Mouse (Mus musculus) NIH3T3 (cell line): ENCODE measurements at regions not wholly inside any gene's neighbourhood (a gene's known extent, or its start where the extent isn't known, plus 50 kb on each side); places are given as distances from the start of the nearest gene placed in this dataset.

ENCODE experiments used
- DNase-seq: peaks from one replicate; pipeline ENCODE4 v3.0.0-alpha.2; 2012; ENCODE audit warnings: low read depth

- DNase-seq: no peak
These were observed 186.6 kb upstream of the Sp8 start for GRCm38 (mm10) chr12:118659240-118660120.

- DNase-seq: no peak
These were observed 195.5 kb upstream of the Sp8 start for GRCm38 (mm10) chr12:118650483-118651160.

GRCm38 (mm10) chr12:118649323-118649973, 196.7 kb upstream of the Sp8 start:
- DNase-seq: no peak

GRCm38 (mm10) chr12:118648673-118649072, 197.5 kb upstream of the Sp8 start:
- no peak for DNase-seq

- no peak for DNase-seq
These were observed 198.7 kb upstream of the Sp8 start for GRCm38 (mm10) chr12:118647270-118648042.

GRCm38 (mm10) chr12:118640925-118641324, 205.2 kb upstream of the Sp8 start:
- no peak for DNase-seq

- DNase-seq: no peak
These were observed 208.9 kb upstream of the Sp8 start for GRCm38 (mm10) chr12:118637214-118637613.

- peak; percentile 55 for DNase-seq
These were observed 210.7 kb upstream of the Sp8 start for GRCm38 (mm10) chr12:118635456-118635855.

- DNase-seq: peak; percentile 37
These were observed 215.8 kb upstream of the Sp8 start for GRCm38 (mm10) chr12:118630373-118630772.

- DNase-seq: no peak
These were observed 224.2 kb upstream of the Sp8 start for GRCm38 (mm10) chr12:118621697-118622485.

- peak; percentile 12 for DNase-seq
These were observed 225.1 kb upstream of the Sp8 start for GRCm38 (mm10) chr12:118620847-118621636.

GRCm38 (mm10) chr12:118597015-118597414, 249.1 kb upstream of the Sp8 start:
- no peak for DNase-seq

GRCm38 (mm10) chr12:118594781-118595574, 251.2 kb upstream of the Sp8 start:
- DNase-seq: no peak

GRCm38 (mm10) chr12:118583829-118584628, 262.1 kb upstream of the Sp8 start:
- DNase-seq: no peak

- peak; percentile 84 for DNase-seq
These were observed 268.6 kb upstream of the Sp4 start for GRCm38 (mm10) chr12:118569811-118570210.

GRCm38 (mm10) chr12:118566681-118567080, 265.4 kb upstream of the Sp4 start:
- DNase-seq: no peak

GRCm38 (mm10) chr12:118564394-118565112, 263.3 kb upstream of the Sp4 start:
- DNase-seq: peak; percentile 76

- DNase-seq: no peak
These were observed 261.0 kb upstream of the Sp4 start for GRCm38 (mm10) chr12:118562226-118562625.
